Comparison of ENCODE assay signal across 31 mouse cellular contexts in the genomic region with DNA sequence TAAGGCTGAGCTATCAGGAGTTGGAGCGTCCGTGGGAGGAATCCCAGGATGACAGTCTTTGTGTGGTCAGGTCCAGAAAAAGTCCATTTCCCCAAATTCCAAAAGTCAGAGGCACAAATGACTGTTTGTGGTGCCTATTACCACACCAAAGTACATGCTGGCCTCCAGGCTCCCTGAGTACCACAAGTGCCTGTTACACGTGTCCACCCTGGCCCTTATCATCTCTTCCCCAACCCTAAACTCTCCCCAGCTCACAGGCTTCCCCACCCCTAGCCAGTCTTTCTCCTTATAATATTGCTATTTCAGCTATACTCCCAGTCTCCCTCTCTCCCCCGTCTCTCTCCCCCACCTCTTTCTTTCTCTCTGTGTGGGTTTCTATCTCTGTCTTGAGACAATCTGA.
"Had no signal": no experiment of that assay in that cellular context is flagged by ENCODE, and none has a peak within 500 bp of the region (broad histone marks: within the 10 kb centered on the region; RNA-seq: fewer than 3 reads in every experiment).

No protein-coding gene starts in this region.

- H3K36me3 ChIP-seq: limb, embryonic 10.5 days; limb, embryonic 12.5 days; limb, embryonic 15.5 days; liver, embryonic 12.5 days; liver, embryonic 13.5 days; liver, embryonic 15.5 days; lung, embryonic 15.5 days; midbrain, embryonic 12.5 days; midbrain, embryonic 15.5 days; neural tube, embryonic 12.5 days had no signal

- H3K27ac ChIP-seq: limb, embryonic 10.5 days; limb, embryonic 12.5 days; limb, embryonic 13.5 days; limb, embryonic 15.5 days; liver, embryonic 12.5 days; liver, embryonic 13.5 days; liver, embryonic 14.5 days; liver, embryonic 15.5 days; lung, embryonic 15.5 days; macrophage; midbrain, embryonic 10.5 days; midbrain, embryonic 12.5 days; midbrain, embryonic 13.5 days; midbrain, embryonic 15.5 days; neural tube, embryonic 12.5 days had no signal

- DNase-seq: left cerebral cortex, postnatal 4 days; liver; liver, embryonic 13.5 days; liver, postnatal 0 days; lung, adult 18-20 months; lung, adult 2 months; lung, embryonic 14.5 days; lung, postnatal 10 days; lung, postnatal 14 days; lung, postnatal 36 days; lung, postnatal 4 days; midbrain, embryonic 14.5 days had no signal

- ATAC-seq: liver, embryonic 12.5 days; liver, postnatal 0 days; lung, postnatal 0 days; midbrain, embryonic 13.5 days; midbrain, embryonic 15.5 days; midbrain, embryonic 16.5 days had no signal

- H3K4me2 ChIP-seq: limb, embryonic 12.5 days; limb, embryonic 13.5 days; limb, embryonic 15.5 days; liver, embryonic 11.5 days; liver, embryonic 12.5 days; liver, embryonic 13.5 days; liver, embryonic 15.5 days; lung, embryonic 14.5 days; lung, embryonic 15.5 days; midbrain, embryonic 11.5 days; midbrain, embryonic 12.5 days; midbrain, embryonic 13.5 days; midbrain, embryonic 15.5 days; neural tube, embryonic 12.5 days had no signal

- H3K9me3 ChIP-seq: limb, embryonic 10.5 days; limb, embryonic 12.5 days; limb, embryonic 13.5 days; limb, embryonic 15.5 days; liver, embryonic 12.5 days; liver, embryonic 13.5 days; liver, embryonic 15.5 days; lung, embryonic 15.5 days; midbrain, embryonic 10.5 days; midbrain, embryonic 12.5 days; midbrain, embryonic 13.5 days; midbrain, embryonic 15.5 days; neural tube, embryonic 12.5 days had no signal

- H3K4me3 ChIP-seq: limb, embryonic 10.5 days; limb, embryonic 12.5 days; limb, embryonic 13.5 days; limb, embryonic 15.5 days; liver, embryonic 12.5 days; liver, embryonic 13.5 days; liver, embryonic 15.5 days; lung, embryonic 15.5 days; midbrain, embryonic 10.5 days; midbrain, embryonic 12.5 days; midbrain, embryonic 13.5 days; midbrain, embryonic 15.5 days; myocyte; neural tube, embryonic 12.5 days had no signal

- H3K27me3 ChIP-seq: limb, embryonic 12.5 days; limb, embryonic 13.5 days; limb, embryonic 15.5 days; liver, embryonic 12.5 days; liver, embryonic 13.5 days; liver, embryonic 15.5 days; lung, embryonic 15.5 days; midbrain, embryonic 12.5 days; midbrain, embryonic 13.5 days; midbrain, embryonic 15.5 days; neural tube, embryonic 12.5 days had no signal

- H3K9ac ChIP-seq: limb, embryonic 13.5 days; limb, embryonic 15.5 days; liver, embryonic 12.5 days; liver, embryonic 13.5 days; liver, embryonic 14.5 days; liver, embryonic 15.5 days; liver, postnatal 0 days; lung, embryonic 14.5 days; lung, embryonic 15.5 days; midbrain, embryonic 12.5 days; midbrain, embryonic 13.5 days; midbrain, embryonic 15.5 days; neural tube, embryonic 12.5 days had no signal
